Mouse (Mus musculus): ENCODE measurements at regions not wholly inside any gene's neighbourhood (a gene's known extent, or its start where the extent isn't known, plus 50 kb on each side); places are given as distances from the start of the nearest gene placed in this dataset.

DNA sequence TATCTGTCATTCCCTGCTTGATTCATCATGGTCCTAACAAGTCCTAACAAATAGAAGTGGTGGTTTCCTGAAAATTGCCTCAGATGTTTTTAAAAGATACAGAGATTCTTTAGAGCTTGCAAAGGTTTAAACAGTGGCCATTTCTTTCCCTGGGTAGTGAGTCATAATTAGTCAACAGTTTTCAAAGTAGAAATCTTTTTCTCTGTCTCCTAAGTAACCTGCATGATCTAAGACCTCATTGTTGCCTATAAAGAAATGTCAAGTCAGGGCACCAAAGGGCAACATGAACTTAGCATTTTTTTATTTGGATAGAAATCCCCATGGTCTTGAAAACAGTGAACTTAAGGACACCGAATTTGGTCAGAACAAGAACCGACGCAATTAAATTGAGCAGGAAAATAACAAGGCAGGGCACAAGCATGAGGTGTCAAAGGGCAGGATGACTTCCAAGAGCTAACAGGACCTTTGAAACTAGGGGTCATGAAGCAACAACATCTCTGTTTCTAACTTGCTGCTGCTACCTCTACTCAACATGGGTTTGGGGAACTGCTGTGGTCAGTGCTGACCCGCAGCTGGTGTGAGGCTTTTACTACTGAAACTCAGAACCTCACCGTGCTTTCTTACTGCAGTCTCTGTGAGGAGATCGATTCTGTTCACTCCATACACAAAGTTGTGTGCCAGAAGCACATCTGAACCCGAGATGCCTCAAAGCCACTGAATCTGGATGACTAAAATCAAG lies 114.2 kb upstream of the Bank1 start:
- intact Hi-C loops (cut with DNase I) = no loop called here
- no peak for TF ChIP-seq CTCF (IDR thresholded peaks at IDR 0.05)

GRCm38 (mm10) chr3:136439350-136439749 lies 113.5 kb upstream of the Bank1 start:
- no peak for TF ChIP-seq CTCF (IDR thresholded peaks at IDR 0.05)
- no peak overlapping the region for H3K4me3 ChIP-seq
- no peak overlapping the region for H3K27ac ChIP-seq
- intact Hi-C loops (cut with DNase I) = no loop called here
- DNase-seq (ENCODE audit: extremely low spot score in 1 of 2, low spot score in 2 of 2) = no peak

More for the DNA sequence above, 114.2 kb upstream of the Bank1 start:
- no peak overlapping the region for H3K27ac ChIP-seq
- H3K4me3 ChIP-seq = no peak overlapping the region
- DNase-seq (ENCODE audit: extremely low spot score in 1 of 2, low spot score in 2 of 2) = no peak

GRCm38 (mm10) chr3:136434407-136434806 lies 108.5 kb upstream of the Bank1 start:
- H3K4me3 ChIP-seq = no peak overlapping the region
- H3K27ac ChIP-seq = no peak overlapping the region
- intact Hi-C loops (cut with DNase I) = no loop called here
- no peak for TF ChIP-seq CTCF (IDR thresholded peaks at IDR 0.05)
- DNase-seq (ENCODE audit: extremely low spot score in 1 of 2, low spot score in 2 of 2) = no peak

- DNase-seq (ENCODE audit: extremely low spot score in 1 of 2, low spot score in 2 of 2) = no peak
- Histone ChIP-seq H3K27ac (no peak overlapping the region), H3K4me3 (no peak overlapping the region)
- no peak for TF ChIP-seq CTCF (IDR thresholded peaks at IDR 0.05)
- intact Hi-C loops (cut with DNase I) = no loop called here
These were observed 106.2 kb upstream of the Bank1 start for GRCm38 (mm10) chr3:136432072-136432471.

DNA sequence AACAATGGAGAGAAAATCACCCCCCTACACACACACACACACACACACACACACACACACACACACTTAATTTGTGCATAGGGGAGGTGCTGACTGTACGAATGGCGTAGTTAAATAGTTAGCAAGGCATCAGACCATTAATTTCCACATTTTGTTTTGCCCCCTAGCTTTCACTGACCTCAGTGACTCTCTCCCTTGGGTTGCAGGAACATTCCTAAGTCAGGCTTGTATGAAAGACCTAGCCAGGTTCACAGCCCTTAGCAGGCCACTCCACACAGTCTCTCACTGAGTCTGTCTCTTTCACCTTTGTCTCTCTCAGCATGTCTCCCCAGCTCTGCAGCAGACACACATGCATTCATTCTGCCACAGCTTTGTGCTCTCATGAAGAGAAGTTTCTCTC lies 101.6 kb upstream of the Bank1 start:
- no peak for TF ChIP-seq CTCF (IDR thresholded peaks at IDR 0.05)
- H3K27ac ChIP-seq = no peak overlapping the region
- H3K4me3 ChIP-seq = no peak overlapping the region
- DNase-seq (ENCODE audit: extremely low spot score in 1 of 2, low spot score in 2 of 2) = no peak
- intact Hi-C loops (cut with DNase I) = no loop called here

GRCm38 (mm10) chr3:136426539-136427194 lies 100.8 kb upstream of the Bank1 start:
- no peak for TF ChIP-seq CTCF (IDR thresholded peaks at IDR 0.05)
- H3K27ac ChIP-seq = no peak overlapping the region
- no peak for DNase-seq (ENCODE audit: extremely low spot score in 1 of 2, low spot score in 2 of 2)
- intact Hi-C loops (cut with DNase I) = no loop called here
- H3K4me3 ChIP-seq = no peak overlapping the region

DNA sequence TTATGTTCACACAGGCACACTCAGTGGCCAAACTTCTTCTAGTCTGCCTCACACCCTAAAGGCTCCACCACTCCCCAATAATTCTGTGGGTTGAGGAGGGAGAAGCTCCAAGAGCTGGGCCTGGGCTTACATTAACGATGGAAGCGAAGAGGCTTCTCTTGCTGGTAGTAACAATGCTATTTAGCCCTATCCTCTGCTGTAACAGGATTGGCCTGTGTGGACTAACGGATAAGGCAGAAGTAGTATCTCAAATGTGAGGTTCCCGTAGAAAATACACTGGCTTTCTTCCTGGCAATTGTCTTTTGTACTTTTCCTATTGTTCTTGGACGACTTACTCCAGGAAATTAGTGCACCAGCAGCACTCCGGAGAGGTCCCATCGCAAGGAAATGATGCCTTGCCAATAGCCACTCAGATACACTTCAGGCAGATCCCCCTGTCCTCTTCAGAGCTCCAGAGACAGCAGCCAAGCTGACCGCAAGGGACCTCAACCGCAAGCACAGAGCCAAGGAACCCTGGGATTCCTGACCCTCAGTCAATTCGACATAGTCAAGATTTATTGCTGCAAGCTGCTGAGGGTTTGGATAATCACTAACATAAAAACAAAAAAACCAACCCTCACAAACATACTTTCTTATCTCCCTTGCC lies 96.2 kb upstream of the Bank1 start:
- no peak for TF ChIP-seq CTCF (IDR thresholded peaks at IDR 0.05)
- intact Hi-C loops (cut with DNase I) = no loop called here
- Histone ChIP-seq H3K27ac (no peak overlapping the region), H3K4me3 (no peak overlapping the region)
- DNase-seq (ENCODE audit: extremely low spot score in 1 of 2, low spot score in 2 of 2) = no peak

DNA sequence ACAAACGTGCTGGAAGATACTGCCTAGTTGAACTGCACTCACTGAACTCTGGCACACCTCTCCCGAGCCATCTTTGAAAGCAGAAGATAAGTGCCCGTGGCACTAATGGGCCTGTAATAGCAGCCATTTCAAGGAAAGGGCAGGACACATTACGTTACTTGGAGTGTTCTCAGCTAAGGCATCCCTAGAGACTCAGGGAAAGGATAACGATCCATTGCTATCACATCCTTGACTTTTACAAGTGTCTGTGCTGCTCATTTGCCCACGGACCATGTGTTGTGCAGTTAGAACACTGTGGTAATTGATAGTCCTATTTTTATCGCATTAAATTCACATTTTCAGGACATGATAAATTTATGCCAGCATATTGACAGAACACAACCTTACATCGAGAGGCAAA lies 79.7 kb upstream of the Bank1 start:
- no peak for DNase-seq (ENCODE audit: extremely low spot score in 1 of 2, low spot score in 2 of 2)
- intact Hi-C loops (cut with DNase I) = no loop called here
- Histone ChIP-seq H3K27ac (no peak overlapping the region), H3K4me3 (no peak overlapping the region)
- no peak for TF ChIP-seq CTCF (IDR thresholded peaks at IDR 0.05)

- intact Hi-C loops (cut with DNase I) = loop anchor here (5.0 to 10.0 kb wide), 2 partner anchors 218 to 284 kb away; no protein-coding TSS in a partner anchor
- DNase-seq (ENCODE audit: extremely low spot score in 1 of 2, low spot score in 2 of 2) = peak; percentile 24 to 36
These were observed 57.4 kb upstream of the Bank1 start for GRCm38 (mm10) chr3:136383282-136383681.

DNA sequence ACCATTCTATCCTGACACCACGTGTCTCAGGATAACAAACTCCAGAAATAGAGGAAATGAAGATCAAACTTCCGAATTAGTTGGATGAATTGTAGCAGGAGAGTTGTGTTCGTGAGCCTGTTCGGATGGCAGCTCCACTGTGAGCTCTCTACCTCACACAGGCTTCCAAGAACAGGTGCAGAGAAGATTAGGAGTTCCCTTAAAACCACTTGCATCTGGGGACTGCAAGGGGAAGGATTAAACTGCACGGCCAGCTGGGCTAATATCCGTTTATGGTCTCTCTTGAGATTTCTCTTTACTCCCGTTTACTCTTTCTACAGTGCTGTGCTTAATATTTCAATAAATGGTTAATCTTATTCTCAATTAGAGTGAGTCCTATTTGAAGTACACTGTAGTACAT lies 54.8 kb upstream of the Bank1 start:
- Histone ChIP-seq H3K4me3 (no peak overlapping the region), H3K27ac (peak overlapping the region; percentile 83)
- no peak for DNase-seq (ENCODE audit: extremely low spot score in 1 of 2, low spot score in 2 of 2)
- intact Hi-C loops (cut with DNase I) = loop anchor here (2.0 to 10.0 kb wide), 3 partner anchors 70 to 287 kb away; no protein-coding TSS in a partner anchor
- TF ChIP-seq CTCF (IDR thresholded peaks at IDR 0.05) = no peak

More at GRCm38 (mm10) chr3:136383282-136383681, 57.4 kb upstream of the Bank1 start:
- no peak overlapping the region for H3K4me3 ChIP-seq
- no peak for TF ChIP-seq CTCF (IDR thresholded peaks at IDR 0.05)
- H3K27ac ChIP-seq = peak overlapping the region; percentile 61

GRCm38 (mm10) chr3:136379741-136380398 lies 54.0 kb upstream of the Bank1 start:
- H3K4me3 ChIP-seq = no peak overlapping the region
- intact Hi-C loops (cut with DNase I) = loop anchor here (2.0 to 10.0 kb wide), 6 partner anchors 71 to 493 kb away; no protein-coding TSS in a partner anchor
- no peak for TF ChIP-seq CTCF (IDR thresholded peaks at IDR 0.05)
- DNase-seq (ENCODE audit: extremely low spot score in 1 of 2, low spot score in 2 of 2) = peak in 1 of 2 experiments; percentile 32
- peak overlapping the region; percentile 83 for H3K27ac ChIP-seq
